Mouse (Mus musculus) adrenal gland, postnatal 4 days (tissue): ENCODE data around the gene Olfr118. TPM values are rescaled to one million over a fixed set of nuclear protein-coding genes. Genes with fewer than 3 reads are reported as not detected.
"Not testable (repeated sequence)": the region's sequence is repeated elsewhere in the genome, so short reads cannot be mapped to it uniquely, and the experiment has no call there.

Source experiments
- DNase-seq, 2 experiments: peaks; one replicate each; pipeline ENCODE4 v3.0.0; 2021 to 2022; ENCODE audit warnings: low spot score in 2 of 2, mixed read lengths in 2 of 2
- long read RNA-seq, 2 experiments: library from polyadenylated mRNA; stranded (forward); transcript quantifications; one replicate each; pipeline ENCODE4 v2.0.0; 2021
- total RNA-seq, 2 experiments: library from RNA; stranded (reverse); gene quantifications; 2 replicates each; pipeline ENCODE4 v1.2.3; 2021

Olfr118 gene
- not detected for total RNA-seq
- long read RNA-seq, experiment 1: 0 reads
- long read RNA-seq, experiment 2: 0 reads

- no peak for DNase-seq
Observed at GRCm38 (mm10) chr17:37666688-37667087, at the start of gene Olfr118. TSS of gene Olfr118 (plus strand) at chr17:37666988.

GRCm38 (mm10) chr17:37627009-37627408 lies 39.8 kb upstream of the Olfr118 start, which contains the start of the genes Olfr115 and Olfr116:
TSS of gene Olfr115 (minus strand) at chr17:37627109.
TSS of gene Olfr116 (minus strand) at chr17:37627199.
- no peak for DNase-seq

- DNase-seq: no peak
Observed at GRCm38 (mm10) chr17:37663682-37664081, 3.1 kb upstream of the Olfr118 start, which contains the start of gene Olfr117. TSS of gene Olfr117 (minus strand) at chr17:37663782.

- DNase-seq: not testable (repeated sequence)
Observed at GRCm38 (mm10) chr17:37696264-37696663, 29.5 kb downstream of the Olfr118 start, which contains the start of gene Olfr119. TSS of gene Olfr119 (plus strand) at chr17:37696564.

- DNase-seq: no peak
Observed at GRCm38 (mm10) chr17:37721508-37721907, 54.7 kb downstream of the Olfr118 start, which contains the start of gene Olfr120. TSS of gene Olfr120 (plus strand) at chr17:37721808.

Other genes with a start within 250 kb of the Olfr118 start
- gene Olfr108, start 221.5 kb upstream of the Olfr118 start, total RNA-seq: not detected
- gene Olfr109, start 208.1 kb upstream of the Olfr118 start, total RNA-seq: not detected
- gene H2-M2, start 183.4 kb upstream of the Olfr118 start, total RNA-seq: under 1 TPM in 1 of 2 experiments, not detected in 1; 0.20 TPM
- not detected for gene Olfr110, start 174.5 kb upstream of the Olfr118 start, total RNA-seq
- gene Olfr111, start 159.0 kb upstream of the Olfr118 start, total RNA-seq: not detected
- not detected for gene Olfr112, start 97.5 kb upstream of the Olfr118 start, total RNA-seq
- gene Olfr113, start 89.3 kb upstream of the Olfr118 start, total RNA-seq: not detected
- gene Olfr114, start 74.2 kb upstream of the Olfr118 start, total RNA-seq: not detected
- not detected for gene Olfr115, start 39.9 kb upstream of the Olfr118 start, total RNA-seq
- gene Olfr116, start 39.8 kb upstream of the Olfr118 start, total RNA-seq: not detected
- gene Olfr117, start 3.2 kb upstream of the Olfr118 start, total RNA-seq: not detected
- not detected for gene Olfr119, start 29.6 kb downstream of the Olfr118 start, total RNA-seq
- not detected for gene Olfr120, start 54.8 kb downstream of the Olfr118 start, total RNA-seq
- gene Olfr121, start 81.9 kb downstream of the Olfr118 start, total RNA-seq: not detected
- not detected for gene Olfr122, start 101.6 kb downstream of the Olfr118 start, total RNA-seq
- not detected for gene Olfr123, start 126.5 kb downstream of the Olfr118 start, total RNA-seq
- gene Olfr124, start 132.9 kb downstream of the Olfr118 start, total RNA-seq: not detected
- not detected for gene Olfr125, start 166.0 kb downstream of the Olfr118 start, total RNA-seq
- gene Olfr126, start 180.5 kb downstream of the Olfr118 start, total RNA-seq: not detected
- gene Olfr127, start 233.4 kb downstream of the Olfr118 start, total RNA-seq: not detected